Mouse (Mus musculus): ENCODE results near the gene Saa3. TPM values are rescaled to one million over a fixed set of nuclear protein-coding genes. Genes with fewer than 3 reads are reported as not detected.

The Saa3 gene
- polyA plus RNA-seq, 1 experiment from 2014 or later, result not detected

Other genes starting within 250 kb of the Saa3 start
- 19.0 and 19.6 TPM in 2 replicates for gene Sergef, start 75.9 kb downstream of the Saa3 start, polyA plus RNA-seq (2016; fragmentation: Nextera tagmentation; extraction: Ambion mirVana)
- gene Tph1, start 43.2 kb downstream of the Saa3 start, polyA plus RNA-seq (2016; fragmentation: Nextera tagmentation; extraction: Ambion mirVana), result 0.63 and 0.76 TPM in 2 replicates
- gene Saal1, start 5.0 kb downstream of the Saa3 start, polyA plus RNA-seq (2016; fragmentation: Nextera tagmentation; extraction: Ambion mirVana), result 37.0 and 37.2 TPM in 2 replicates
- gene Saa4, start 16.9 kb upstream of the Saa3 start, polyA plus RNA-seq (2016; fragmentation: Nextera tagmentation; extraction: Ambion mirVana), result not detected in 2 replicates
- gene Saa1, start 27.3 kb upstream of the Saa3 start, polyA plus RNA-seq (2016; fragmentation: Nextera tagmentation; extraction: Ambion mirVana), result not detected in 2 replicates
- not detected in 2 replicates for gene Saa2, start 36.1 kb upstream of the Saa3 start, polyA plus RNA-seq (2016; fragmentation: Nextera tagmentation; extraction: Ambion mirVana)
- gene Hps5, start 80.4 kb upstream of the Saa3 start, polyA plus RNA-seq (2016; fragmentation: Nextera tagmentation; extraction: Ambion mirVana), result 23.9 and 25.3 TPM in 2 replicates
- gene Gtf2h1, start 80.4 kb upstream of the Saa3 start, polyA plus RNA-seq (2016; fragmentation: Nextera tagmentation; extraction: Ambion mirVana), result 52.6 and 55.4 TPM in 2 replicates
- 1,021 and 1,078 TPM in 2 replicates for gene Ldha, start 125.8 kb upstream of the Saa3 start, polyA plus RNA-seq (2016; fragmentation: Nextera tagmentation; extraction: Ambion mirVana)
- not detected in 2 replicates for gene Ldhc, start 145.5 kb upstream of the Saa3 start, polyA plus RNA-seq (2016; fragmentation: Nextera tagmentation; extraction: Ambion mirVana)
- gene Tsg101, start 204.3 kb upstream of the Saa3 start, polyA plus RNA-seq (2016; fragmentation: Nextera tagmentation; extraction: Ambion mirVana), result 344 and 355 TPM in 2 replicates
- 13.2 and 13.8 TPM in 2 replicates for gene Uevld, start 242.8 kb upstream of the Saa3 start, polyA plus RNA-seq (2016; fragmentation: Nextera tagmentation; extraction: Ambion mirVana)

Measured in forebrain, embryonic 12.5 days (tissue).